Mouse (Mus musculus) brain, embryonic 14.5 days (tissue): Measurements from ENCODE around the gene Megf6. TPM values are rescaled to one million over a fixed set of nuclear protein-coding genes. Genes with fewer than 3 reads are reported as not detected.

Experiments used
- DNase-seq: peaks from one replicate; pipeline ENCODE4 v3.0.0-alpha.2; 2011; ENCODE audit warnings: low read depth
- CTCF ChIP-seq: fragments of 200-500 bp; IDR thresholded peaks from 2 replicates; pipeline ENCODE4 v1.5.1; 2012; ENCODE audit warnings: inconsistent platforms, mild to moderate bottlenecking, moderate library complexity, borderline replicate concordance; ENCODE audit not compliant: insufficient read depth, insufficient read length; ENCODE audit errors: extremely low read depth
- POLR2A ChIP-seq: fragments of 200-500 bp; IDR thresholded peaks from 2 replicates; pipeline ENCODE4 v1.6.1; 2012; ENCODE audit warnings: mild to moderate bottlenecking, inconsistent platforms, borderline replicate concordance; ENCODE audit not compliant: poor library complexity, insufficient read depth, insufficient read length, severe bottlenecking; ENCODE audit errors: extremely low read depth
- polyA plus RNA-seq: library from polyadenylated mRNA; depleted of rRNA; stranded (reverse); fragments of >200 nt; gene quantifications from 2 replicates; pipeline ENCODE4 v1.2.3, GENCODE M21; 2012

The Megf6 gene
- polyA plus RNA-seq, 1 experiment: 21.0 TPM

DNA sequence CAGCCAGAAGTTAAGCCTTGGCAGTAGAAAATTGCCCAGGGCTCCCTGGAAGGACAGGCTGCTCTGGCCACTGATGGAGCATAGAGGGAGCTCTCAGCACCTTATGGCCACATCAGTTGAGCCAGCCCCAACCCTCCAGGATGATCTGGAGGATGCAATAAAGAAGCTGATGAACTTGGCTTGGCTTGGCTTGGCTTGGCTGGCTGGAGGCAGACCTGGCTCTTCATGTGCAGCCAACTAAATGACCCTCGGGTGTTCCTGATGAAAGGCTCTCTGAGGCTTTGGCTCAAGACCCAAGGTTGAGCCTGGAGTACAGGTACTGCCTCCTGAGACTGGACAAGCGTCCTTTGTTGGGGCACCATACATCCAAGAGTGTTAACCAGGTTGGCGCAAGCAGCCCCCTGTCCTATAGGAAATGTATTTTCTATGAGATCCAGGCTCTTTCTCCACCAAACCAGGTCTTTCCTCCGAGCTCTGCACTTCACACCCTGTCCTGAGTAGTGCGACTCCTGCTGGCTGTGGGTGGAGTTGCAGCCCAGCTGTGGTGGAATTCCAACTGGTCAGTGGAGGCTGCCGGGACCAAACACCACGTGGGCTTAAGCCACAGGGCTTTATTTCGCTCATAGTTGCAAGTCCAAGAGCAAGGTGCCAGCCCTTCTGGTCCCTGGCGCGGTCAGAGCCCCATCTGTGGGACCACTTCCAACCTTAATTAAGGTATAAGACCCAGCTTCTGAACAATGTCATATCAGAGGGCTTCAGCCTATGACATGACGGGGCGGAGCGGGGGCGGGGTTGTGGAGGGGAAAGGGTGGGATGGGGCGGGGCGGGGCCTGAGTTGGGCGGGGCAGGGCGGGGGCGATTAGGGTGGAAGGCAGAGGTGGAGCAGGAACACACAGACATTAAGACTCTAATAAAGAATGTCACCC lies 75.8 kb downstream of the Megf6 start:
- TF ChIP-seq CTCF (peak; percentile 98), POLR2A (no peak)

DNA sequence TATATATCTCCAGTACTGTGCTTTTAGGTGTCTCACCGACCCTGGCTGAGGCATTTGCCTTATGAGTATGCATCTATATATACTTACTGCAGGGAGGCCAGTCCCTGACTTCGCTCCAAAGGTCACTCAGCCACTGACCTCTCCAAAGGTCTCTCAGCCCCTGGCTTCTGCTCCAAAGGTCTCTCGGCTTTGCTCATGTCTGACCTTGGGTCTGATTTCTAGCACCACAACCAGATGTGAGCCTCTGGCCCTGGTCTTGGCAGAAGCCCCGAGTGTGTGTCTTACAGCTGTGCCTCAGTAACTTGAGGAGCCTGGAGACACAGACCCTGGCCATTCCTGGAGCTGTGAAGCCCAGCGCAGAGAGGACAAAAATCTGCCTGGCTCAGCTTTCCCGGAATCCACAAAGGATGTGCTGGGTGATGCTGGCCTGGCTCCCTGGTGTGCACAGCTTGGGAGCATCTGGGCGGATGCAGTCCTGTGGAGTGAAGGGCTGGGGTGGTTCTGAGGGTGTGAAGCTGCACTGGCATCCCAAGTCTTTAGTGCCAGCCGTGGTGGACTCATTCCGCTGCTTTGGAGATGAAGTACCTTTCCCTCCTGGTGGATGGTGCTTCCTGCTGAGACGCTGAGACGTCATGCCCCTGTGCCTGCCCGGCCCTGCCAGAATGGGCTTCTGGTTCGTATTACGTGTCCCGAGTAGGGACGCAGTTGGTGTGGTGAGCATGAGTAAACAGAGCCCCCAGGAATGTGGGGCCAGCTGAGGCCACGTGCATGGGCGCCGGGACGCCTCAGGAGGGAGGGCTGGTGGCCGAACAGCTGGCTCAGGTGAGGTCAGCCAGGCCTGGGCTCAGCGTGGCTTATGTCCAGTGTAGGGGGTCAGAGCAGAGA lies 76.9 kb downstream of the Megf6 start:
- no peak for TF ChIP-seq CTCF
- TF ChIP-seq POLR2A: no peak
- DNase-seq: no peak

More for the DNA sequence above, 75.8 kb downstream of the Megf6 start:
- DNase-seq: peak; percentile 66

DNA sequence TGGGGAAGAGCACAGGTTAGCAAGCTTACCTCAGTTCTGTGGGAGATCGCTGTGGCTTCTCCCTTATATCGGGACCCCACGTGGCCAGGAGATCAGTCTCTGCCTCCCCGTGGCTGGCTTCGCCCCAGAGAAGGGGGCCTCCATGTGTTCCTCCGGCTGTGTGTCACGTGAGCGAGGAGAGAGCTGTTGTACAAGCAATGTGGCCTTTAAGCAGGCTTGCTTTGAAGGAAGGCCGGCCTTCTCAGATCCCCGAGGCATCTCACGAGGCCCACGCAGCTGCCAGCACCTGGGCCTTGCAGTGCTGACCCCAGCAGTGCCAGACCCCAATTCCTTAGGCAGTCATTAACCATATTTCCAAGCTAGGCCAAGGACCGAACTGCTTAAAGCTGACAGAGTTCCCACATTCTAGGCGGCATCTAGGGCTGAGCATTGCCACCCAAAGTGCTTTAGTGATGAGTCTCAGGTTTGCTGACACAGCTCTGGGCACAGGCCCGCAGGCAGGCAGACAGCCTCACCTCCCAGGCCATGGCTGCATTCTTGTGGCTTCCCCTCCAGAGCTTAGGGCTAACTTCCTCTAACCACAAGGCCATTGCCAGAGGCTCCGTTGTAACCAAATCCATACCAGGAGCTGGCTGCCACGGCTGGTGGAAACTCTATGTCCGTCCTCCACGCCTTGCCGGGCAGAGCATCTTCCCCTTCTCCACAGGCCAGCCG lies 77.7 kb downstream of the Megf6 start:
- TF ChIP-seq POLR2A: no peak
- TF ChIP-seq CTCF: no peak
- DNase-seq: no peak

DNA sequence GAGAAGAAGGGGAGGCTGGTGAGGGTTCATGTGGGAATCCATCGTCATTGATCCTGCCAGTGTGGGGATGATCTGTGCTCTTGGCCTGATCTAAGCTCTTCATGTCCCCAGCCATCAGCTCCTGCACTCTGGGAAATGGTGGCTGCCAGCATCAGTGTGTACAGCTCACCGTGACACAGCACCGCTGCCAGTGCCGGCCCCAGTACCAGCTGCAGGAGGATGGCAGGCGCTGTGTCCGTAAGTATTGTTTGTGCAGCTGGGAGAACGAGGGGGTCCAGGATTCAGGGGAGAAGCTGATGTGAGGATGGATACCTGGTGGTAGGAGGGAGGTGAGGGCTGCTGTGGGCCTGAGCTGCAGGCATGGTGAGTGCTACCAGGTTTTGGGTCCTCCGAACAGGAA lies 78.8 kb downstream of the Megf6 start:
- peak; percentile 36 for DNase-seq
- TF ChIP-seq CTCF: no peak
- no peak for TF ChIP-seq POLR2A

DNA sequence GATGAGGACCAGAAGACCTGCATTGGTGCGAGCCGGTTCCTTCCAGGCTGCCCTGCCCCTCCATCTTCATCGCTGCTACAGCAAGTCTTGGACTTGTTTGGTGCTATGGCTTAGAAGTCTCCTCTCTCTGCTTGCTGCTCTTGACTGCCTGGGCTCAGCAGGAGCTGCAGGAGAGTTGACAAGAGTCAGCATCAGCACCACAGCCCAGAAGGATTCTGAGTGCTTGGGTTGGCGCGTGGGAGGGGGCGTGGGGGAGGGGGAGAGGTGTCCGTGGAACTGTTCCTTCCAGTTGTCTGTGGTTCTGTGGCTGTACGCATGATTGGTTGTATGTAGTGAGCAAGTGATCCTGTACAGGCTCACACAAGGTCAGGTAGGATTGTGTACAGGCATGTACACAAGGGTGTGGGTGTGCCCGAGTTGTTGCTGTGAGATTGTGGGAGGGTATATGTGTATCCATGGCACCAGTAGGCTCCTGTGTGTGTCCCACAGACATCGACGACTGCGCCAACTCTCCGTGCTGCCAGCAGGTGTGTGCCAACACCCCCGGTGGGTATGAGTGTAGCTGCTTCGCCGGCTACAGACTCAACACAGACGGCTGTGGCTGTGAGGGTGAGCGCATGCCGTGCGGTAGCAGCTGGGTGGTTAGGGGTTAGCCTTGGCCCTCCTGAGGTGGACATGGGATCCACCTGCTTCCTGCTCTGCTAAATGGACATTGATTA lies 82.2 kb downstream of the Megf6 start:
- DNase-seq: no peak
- TF ChIP-seq CTCF: no peak
- no peak for TF ChIP-seq POLR2A

DNA sequence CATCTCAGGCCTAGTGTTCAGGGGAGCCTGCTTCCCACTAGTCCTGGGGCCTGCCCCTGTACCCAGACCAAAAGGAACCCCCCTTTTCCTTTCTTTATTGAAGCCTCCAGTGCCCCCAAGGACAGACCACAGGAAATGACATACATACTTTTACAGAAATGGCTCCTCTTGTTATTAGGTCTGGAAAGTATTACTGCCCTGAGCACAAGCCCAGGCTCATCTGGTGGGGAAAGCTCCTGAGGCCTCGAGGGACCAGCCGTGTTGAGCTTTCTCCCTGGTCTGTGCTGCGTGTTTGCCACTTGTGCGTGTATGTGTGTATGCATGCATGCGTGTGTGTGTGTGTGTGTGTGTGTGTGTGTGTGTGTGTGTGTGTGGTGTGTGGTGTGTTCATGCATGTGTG lies 90.2 kb downstream of the Megf6 start:
- TF ChIP-seq POLR2A (no peak), CTCF (no peak)
- DNase-seq: no peak

DNA sequence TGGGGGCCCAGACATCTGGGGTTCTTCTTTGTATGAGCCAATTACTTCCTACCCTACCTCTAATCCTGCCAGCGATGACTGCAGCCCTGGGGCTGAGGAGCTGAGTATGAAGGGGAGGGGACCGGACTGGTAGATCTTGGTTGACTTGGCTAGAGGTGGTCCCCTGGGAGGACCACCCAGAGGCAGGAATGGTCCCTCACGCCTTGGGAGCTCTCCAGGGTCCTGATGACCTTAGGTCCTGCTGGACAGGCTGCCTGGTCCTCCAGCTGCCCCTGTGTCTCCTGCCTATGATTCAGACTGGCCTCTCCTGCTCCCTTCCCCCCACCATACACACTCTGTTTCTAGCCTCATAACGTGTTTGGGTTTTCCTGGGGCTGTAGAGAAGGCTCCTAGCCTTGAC lies 91.5 kb downstream of the Megf6 start:
- no peak for DNase-seq
- TF ChIP-seq CTCF (no peak), POLR2A (no peak)

DNA sequence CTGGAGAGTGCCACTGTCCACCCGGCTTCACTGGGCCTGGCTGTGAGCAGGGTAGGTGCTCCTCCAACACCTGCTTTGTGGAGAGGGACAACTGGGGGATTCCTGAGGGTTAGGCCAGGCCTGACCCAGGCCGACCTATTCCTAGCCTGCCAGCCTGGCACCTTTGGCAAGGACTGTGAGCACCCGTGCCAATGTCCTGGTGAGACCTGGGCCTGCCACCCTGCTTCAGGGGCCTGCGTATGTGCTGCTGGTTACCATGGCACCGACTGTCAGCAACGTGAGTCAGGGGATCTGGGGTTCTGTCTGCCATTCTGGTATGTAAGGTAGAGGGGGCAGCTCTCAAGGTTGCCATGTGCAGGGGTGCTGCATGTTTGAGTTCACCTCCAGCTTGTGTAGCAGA lies 97.0 kb downstream of the Megf6 start:
- no peak for DNase-seq
- TF ChIP-seq POLR2A (no peak), CTCF (no peak)

DNA sequence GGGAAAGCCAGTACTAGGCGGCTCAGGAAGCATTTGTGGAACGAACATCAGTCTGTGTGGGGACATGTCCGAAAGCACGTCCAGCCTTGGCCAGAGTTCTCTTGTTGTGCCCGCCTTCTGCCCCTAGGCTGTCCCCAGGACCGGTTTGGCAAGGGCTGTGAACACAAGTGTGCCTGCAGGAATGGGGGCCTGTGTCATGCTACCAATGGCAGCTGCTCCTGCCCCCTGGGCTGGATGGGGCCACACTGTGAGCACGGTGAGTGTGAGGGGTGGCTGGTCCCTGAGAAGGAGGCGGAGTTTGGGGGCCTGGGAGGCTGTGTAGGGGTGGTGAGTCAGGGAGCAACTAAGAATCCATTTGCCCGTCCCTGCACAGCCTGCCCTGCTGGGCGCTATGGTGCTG lies 99.0 kb downstream of the Megf6 start:
- no peak for DNase-seq
- TF ChIP-seq CTCF: no peak
- no peak for TF ChIP-seq POLR2A

DNA sequence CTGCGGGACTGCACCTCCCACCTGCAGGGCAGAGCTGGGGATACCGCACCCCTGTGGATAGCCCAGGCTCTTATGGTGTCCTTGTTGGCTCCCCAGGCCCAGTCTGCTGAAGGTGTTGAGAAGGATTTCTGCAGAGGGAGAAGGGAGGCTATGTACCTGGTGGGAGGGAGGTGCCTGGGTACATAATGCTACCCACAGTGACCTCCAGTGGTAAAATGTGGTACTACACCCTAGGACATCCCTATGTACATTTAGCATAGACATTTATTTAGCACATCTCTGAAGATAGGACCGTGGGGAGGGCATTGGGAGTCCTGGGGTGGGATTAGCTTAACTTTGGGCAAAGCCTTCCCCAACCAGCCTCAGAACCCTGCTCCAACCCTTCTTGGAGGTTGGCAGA lies 102.5 kb downstream of the Megf6 start:
- peak; percentile 74 for TF ChIP-seq CTCF
- no peak for TF ChIP-seq POLR2A
- DNase-seq: peak; percentile 73

DNA sequence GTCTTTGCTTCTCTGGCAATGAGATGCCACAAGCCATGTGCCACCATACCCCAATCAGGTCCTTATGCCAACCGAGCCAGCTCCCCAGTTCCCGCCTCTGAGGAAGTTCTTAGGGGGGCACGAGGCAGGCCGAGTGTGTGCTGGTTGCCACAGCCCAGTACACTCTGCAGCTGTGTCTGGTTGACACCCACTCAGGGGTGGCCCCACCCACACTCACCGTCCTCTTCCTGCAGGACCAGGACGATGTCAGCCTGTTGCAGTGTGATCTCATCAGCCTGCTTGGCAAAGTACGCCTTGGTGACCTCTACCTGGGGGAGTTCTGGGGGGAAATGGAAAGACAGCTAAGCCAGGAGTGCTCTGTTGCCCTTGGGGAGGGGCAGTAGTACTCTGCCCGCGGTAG lies 109.0 kb downstream of the Megf6 start:
- TF ChIP-seq CTCF (no peak), POLR2A (no peak)
- DNase-seq: no peak
